Mouse (Mus musculus): ENCODE data around the gene Lhx8.

- TF ChIP-seq POLR2A (IDR thresholded peaks at IDR 0.05; ENCODE audit: insufficient read depth, low read depth, low read length) (no peak), CTCF (IDR thresholded peaks at IDR 0.05; ENCODE audit: insufficient read depth, low read depth, low read length) (no peak)
These were observed 3.2 kb downstream of the Lhx8 start for GRCm38 (mm10) chr3:154327110-154327882.

All from olfactory bulb, adult 2 months (tissue).